9 mouse cellular contexts compared by ENCODE assay signal in the genomic region with DNA sequence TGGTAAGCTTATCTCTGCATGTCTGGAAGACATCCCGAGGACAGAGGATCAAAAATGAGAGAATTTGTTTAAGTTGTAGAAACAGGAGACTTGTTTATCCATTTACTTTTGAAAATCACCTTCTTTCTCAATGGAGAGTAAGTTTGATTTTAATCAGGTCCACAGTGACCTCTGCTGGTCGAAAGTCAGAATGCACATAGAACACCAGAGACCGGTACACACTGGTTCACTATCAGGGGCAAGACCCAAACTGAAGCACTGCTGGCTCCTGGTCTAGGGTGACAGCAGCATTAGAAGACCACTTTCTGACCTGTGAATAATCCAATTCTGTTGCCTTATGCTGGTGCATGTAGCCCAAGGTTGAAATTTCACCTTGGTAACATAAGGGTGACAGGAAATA. TPM values are rescaled to one million over a fixed set of nuclear protein-coding genes. Genes with fewer than 3 reads are reported as not detected.
A peak's percentile ranks its signal among the peaks of the same experiment; 100 is the strongest.
DNase-seq lines count a peak whose midpoint lies in the region; ATAC-seq lines count a peak whose summit lies in the region.
"Had no signal": no experiment of that assay in that cellular context is flagged by ENCODE, and none has a peak within 500 bp of the region (broad histone marks: within the 10 kb centered on the region; RNA-seq: fewer than 3 reads in every experiment).

No protein-coding gene starts in this region.

- H3K27ac ChIP-seq in liver, embryonic 12.5 days, result no peak overlapping the region
- H3K27ac ChIP-seq in forebrain, embryonic 14.5 days (ENCODE audit: low read depth, low read length), result no peak overlapping the region
- no peak overlapping the region for H3K27ac ChIP-seq in midbrain, embryonic 13.5 days
- H3K27ac ChIP-seq: macrophage had no signal

- 5% methylated on average over 3 of the region's 3 CpGs for WGBS in liver, embryonic 12.5 days (ENCODE audit: insufficient replicate concordance)
- 4% methylated on average over 3 of the region's 3 CpGs for WGBS in forebrain, embryonic 14.5 days
- 3% methylated on average over 3 of the region's 3 CpGs for WGBS in midbrain, embryonic 13.5 days

- H3K27me3 ChIP-seq in liver, embryonic 12.5 days (replicated peaks), result no peaks in the 10 kb centered on the region
- no peaks in the 10 kb centered on the region for H3K27me3 ChIP-seq in forebrain, embryonic 14.5 days (replicated peaks; ENCODE audit: control insufficient read depth, insufficient read depth, low read length)
- H3K27me3 ChIP-seq in midbrain, embryonic 13.5 days, result no peaks in the 10 kb centered on the region

- peak; percentile 74 for DNase-seq in liver
- peak; percentile 90 for DNase-seq in forebrain, embryonic 14.5 days (ENCODE audit: low spot score)
- peak; percentile 89 for DNase-seq in hindlimb bud, embryonic 11.5 days (ENCODE audit: extremely low spot score, low read depth, low spot score)
- DNase-seq in left cerebral cortex, adult 18-20 months (ENCODE audit: low spot score in 2 of 2), result peak; percentile 68 to 87
- DNase-seq in spleen, postnatal 14 days (ENCODE audit: low spot score in 2 of 2), result peak; percentile 12 to 54

- no peaks in the 10 kb centered on the region for H3K4me1 ChIP-seq in liver, embryonic 12.5 days
- H3K4me1 ChIP-seq in forebrain, embryonic 14.5 days (ENCODE audit: control insufficient read depth, insufficient read depth, low read length), result 0 out of 2 replicates have a peak, but pooled peaks cover 1% of the 10 kb centered on the region
- no peaks in the 10 kb centered on the region for H3K4me1 ChIP-seq in midbrain, embryonic 13.5 days (replicated peaks)

- no peaks in the 10 kb centered on the region for H3K9me3 ChIP-seq in liver, embryonic 12.5 days (replicated peaks)
- no peaks in the 10 kb centered on the region for H3K9me3 ChIP-seq in forebrain, embryonic 14.5 days (replicated peaks; ENCODE audit: control insufficient read depth, low read length)
- H3K9me3 ChIP-seq in midbrain, embryonic 13.5 days, result no peaks in the 10 kb centered on the region

- H3K36me3 ChIP-seq in liver, embryonic 12.5 days, result no peaks in the 10 kb centered on the region
- no peaks in the 10 kb centered on the region for H3K36me3 ChIP-seq in forebrain, embryonic 14.5 days (ENCODE audit: control insufficient read depth, insufficient read depth, low read length)
- H3K36me3 ChIP-seq in midbrain, embryonic 13.5 days, result no peaks in the 10 kb centered on the region

- H3K4me2 ChIP-seq in liver, embryonic 12.5 days, result no peak overlapping the region
- no peak overlapping the region for H3K4me2 ChIP-seq in forebrain, embryonic 14.5 days (ENCODE audit: low read length)
- H3K4me2 ChIP-seq in midbrain, embryonic 13.5 days (replicated peaks), result no peak overlapping the region

- no peak overlapping the region for H3K4me3 ChIP-seq in liver, embryonic 12.5 days
- no peak overlapping the region for H3K4me3 ChIP-seq in forebrain, embryonic 14.5 days (ENCODE audit: low read depth, low read length)
- H3K4me3 ChIP-seq in midbrain, embryonic 13.5 days (replicated peaks), result no peak overlapping the region

- H3K9ac ChIP-seq in liver, embryonic 12.5 days, result no peak overlapping the region
- no peak overlapping the region for H3K9ac ChIP-seq in forebrain, embryonic 14.5 days (ENCODE audit: low read length)
- H3K9ac ChIP-seq in midbrain, embryonic 13.5 days (replicated peaks), result no peak overlapping the region

- ATAC-seq in liver, embryonic 12.5 days, result no peak
- peak; percentile 64; the same call in 1 of the 2 replicates for ATAC-seq in cerebellum, adult (ENCODE audit: insufficient number of reproducible peaks, low FRiP score, low TSS enrichment)
- ATAC-seq in forebrain, embryonic 14.5 days, result peak; percentile 55; the same call in 1 of the 2 replicates
- peak; percentile 58; the same call in 1 of the 2 replicates for ATAC-seq in midbrain, embryonic 13.5 days

RNA-seq across cellular contexts. Expression of gene Dut, which starts 32.4 kb away (rescaled TPM):
- 199 and 210 TPM in 2 replicates for polyA plus RNA-seq in liver, embryonic 12.5 days (2016; fragmentation: Nextera tagmentation; extraction: Ambion mirVana)
- 127 and 151 TPM in 2 replicates for polyA plus RNA-seq in forebrain, embryonic 14.5 days (2014; fragmentation: Nextera tagmentation; extraction: Ambion mirVana)
- 10 to 100 TPM; 24.5 to 26.9 TPM for total RNA-seq in left cerebral cortex, adult 18-20 months (2021)
- 97.0 and 105 TPM in 2 replicates for polyA plus RNA-seq in midbrain, embryonic 13.5 days (2015; fragmentation: Nextera tagmentation; extraction: Ambion mirVana)

Comparison
In these comparisons a context has a peak if more than half of its experiments do, and no peak if none do; other contexts are left out.
1. DNase-seq: peak in every context shown above with its lines; median percentile 90 in forebrain, embryonic 14.5 days; 89 in hindlimb bud, embryonic 11.5 days; 78 in left cerebral cortex, adult 18-20 months; 74 in liver; 33 in spleen, postnatal 14 days.